Mouse (Mus musculus): Measurements from ENCODE around the gene Ipmk. TPM values are rescaled to one million over a fixed set of nuclear protein-coding genes. Genes with fewer than 3 reads are reported as not detected.

Ipmk gene
- total RNA-seq (2021): 10 to 100 TPM; 38.3 to 39.9 TPM

DNA sequence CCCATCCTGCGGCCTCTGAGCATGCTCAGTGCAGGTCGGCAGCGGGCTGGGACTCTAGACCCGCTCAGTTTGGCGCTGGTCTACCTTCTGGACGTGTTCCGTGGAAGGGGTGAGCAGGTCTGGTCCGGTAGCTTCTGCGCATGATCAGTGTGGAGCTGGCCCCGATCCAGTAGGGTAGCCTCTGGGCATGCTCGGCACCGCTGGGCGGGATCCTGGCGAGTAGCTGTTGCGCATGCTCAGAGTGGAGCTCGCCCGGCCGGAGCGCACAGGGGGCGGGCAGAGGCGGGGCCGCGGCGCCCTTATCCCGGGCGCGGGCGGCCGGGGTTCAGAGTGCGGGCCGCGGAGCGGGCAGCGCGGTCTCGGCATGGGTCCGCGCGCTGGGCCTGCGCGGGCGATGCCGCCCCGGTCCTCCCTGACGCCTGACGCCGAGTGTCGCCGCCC lies at the start of gene Ipmk:
Gene Ipmk (plus strand): TSS at position 255 of the 441 bp plus-strand sequence.
- peak; percentile 100 for DNase-seq (ENCODE audit: extremely low spot score in 1 of 2, low spot score in 1 of 2)

DNA sequence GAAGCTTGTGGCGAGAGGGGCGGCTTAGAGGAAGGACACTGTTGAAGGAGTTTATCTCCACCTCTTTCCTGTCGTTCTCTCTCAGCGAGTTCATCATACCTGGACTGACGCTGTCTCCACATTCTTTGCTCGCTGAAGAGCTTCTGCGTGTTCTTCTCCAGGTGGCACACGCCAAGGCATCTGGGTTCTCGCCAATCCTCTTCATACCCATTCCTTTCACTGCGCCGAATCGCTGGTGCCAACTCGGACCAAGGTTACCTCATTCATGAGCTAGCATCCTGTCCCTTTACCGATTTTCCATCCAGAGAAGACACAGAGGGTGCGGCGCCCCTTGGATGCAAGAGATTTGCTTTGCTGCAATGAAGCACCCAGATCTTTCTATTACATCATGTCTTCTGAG lies 47.4 kb upstream of the Ipmk start:
- DNase-seq (ENCODE audit: extremely low spot score in 1 of 2, low spot score in 1 of 2): no peak

DNA sequence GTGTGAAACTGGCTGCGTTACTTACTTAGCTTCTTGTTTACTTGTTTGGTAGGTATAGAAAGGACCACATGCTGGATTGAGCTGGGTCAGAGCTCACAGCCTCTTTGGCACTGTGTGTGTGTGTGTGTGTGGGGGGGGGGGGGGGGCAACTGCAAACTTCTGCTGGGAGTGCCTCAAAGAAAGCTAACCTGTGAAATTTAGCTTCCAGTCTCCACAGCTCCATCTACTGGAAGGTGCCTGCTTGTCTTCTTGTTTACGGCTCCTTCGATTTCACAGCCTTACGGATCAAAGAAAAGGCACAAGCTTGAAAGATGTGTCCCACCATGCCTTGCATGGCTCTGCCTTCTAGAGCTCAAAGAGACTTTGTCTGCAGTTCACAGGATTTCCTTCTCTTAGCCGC lies 45.1 kb upstream of the Ipmk start:
- no peak for DNase-seq (ENCODE audit: extremely low spot score in 1 of 2, low spot score in 1 of 2)

DNA sequence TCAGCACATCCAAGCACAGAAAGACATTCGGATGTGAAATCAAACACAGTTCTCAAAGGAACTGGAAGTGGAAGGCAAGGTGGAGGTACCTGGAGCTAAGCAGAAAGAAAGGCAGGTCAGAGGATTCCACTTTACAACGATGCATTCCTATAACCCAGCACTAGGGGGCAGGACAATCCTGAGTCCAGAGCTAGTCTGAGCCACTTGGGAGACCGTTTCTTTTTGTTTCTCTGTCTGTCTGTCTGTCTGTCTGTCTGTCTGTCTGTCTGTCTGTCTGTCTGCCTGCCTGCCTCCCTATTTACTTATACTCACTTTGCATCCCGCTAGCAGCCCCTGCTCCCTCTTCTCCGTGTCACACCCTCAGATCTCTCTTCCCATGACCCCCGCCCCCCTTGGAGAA lies 41.4 kb upstream of the Ipmk start:
- DNase-seq (ENCODE audit: extremely low spot score in 1 of 2, low spot score in 1 of 2): peak in 1 of 2 experiments; percentile 61

DNA sequence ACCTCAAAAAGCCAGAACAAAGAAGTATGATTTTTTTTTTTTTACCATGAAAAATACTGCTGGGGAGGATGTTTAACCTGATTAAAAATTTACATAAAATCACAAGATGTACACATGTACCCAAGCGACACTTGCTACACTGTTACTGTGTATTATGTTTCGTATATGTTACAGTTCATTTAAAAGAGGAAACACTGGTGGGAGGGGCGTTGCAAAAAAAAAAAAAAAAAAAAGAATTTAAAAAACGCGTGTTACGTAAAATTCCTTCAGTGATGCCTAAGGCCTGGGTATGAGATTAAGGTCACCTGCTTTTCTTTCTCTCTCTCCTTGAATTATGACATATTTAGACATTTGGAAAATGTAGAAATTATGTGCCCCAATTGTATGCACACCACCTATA lies 40.8 kb upstream of the Ipmk start:
- DNase-seq (ENCODE audit: extremely low spot score in 1 of 2, low spot score in 1 of 2): no peak

DNA sequence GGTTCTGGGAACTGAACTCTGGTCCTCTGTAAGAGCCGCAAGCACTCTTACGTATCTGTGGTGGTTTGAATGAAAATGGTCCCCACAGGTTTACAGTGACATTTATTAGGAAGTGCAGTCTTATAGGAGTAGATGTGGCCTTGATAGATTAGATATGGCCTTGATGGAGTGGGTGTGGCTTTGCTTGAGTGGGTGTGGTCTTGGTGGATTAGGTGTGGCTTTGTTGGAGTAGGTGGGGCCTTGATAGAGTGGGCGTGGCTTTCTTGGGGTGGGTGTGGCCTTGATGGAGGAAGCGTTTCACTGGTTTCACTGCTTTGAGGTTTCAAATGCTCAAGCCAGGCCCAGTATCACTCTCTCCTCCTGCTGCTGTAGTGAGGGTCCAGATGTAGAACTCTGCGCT lies 39.4 kb upstream of the Ipmk start:
- no peak for DNase-seq (ENCODE audit: extremely low spot score in 1 of 2, low spot score in 1 of 2)

DNA sequence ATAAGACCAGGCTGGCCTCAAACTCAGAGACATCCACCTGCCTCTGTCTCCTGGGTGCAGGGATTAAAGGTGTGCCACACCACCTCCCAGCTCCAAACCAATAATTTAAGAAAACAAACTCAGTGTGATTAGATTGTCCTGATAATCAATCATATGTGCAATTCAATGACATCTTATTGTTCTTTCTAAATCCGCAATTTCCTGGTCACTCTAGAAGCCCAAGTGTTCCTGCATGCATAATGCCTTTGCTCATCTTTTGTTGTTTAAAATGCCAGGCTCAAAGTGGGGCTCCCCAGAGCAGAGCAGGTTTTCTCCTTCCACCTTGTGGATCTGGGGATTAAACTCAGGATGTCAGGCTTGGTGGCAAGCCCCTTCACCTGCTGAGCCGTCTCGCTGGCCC lies 37.3 kb upstream of the Ipmk start:
- DNase-seq (ENCODE audit: extremely low spot score in 1 of 2, low spot score in 1 of 2): no peak

DNA sequence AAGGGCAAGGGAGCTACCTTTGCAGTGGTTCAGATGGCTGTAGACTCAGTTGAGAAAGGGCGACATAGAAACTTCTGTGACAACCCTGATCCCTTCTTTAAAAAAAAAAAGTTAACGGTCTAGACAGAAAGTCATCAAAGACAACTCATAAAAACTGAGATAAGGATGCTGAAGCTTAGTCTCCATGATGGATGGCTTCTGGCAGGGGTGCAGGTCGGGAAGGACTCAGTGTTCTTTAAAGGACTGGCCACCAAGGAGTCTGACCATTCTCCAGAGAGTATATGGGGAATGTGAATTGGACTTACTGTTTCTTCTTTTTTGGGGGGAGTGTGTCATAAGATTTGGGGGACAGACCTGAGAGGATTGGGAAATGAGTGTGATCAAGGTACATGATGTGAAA lies 33.0 kb upstream of the Ipmk start:
- no peak for DNase-seq (ENCODE audit: extremely low spot score in 1 of 2, low spot score in 1 of 2)

DNA sequence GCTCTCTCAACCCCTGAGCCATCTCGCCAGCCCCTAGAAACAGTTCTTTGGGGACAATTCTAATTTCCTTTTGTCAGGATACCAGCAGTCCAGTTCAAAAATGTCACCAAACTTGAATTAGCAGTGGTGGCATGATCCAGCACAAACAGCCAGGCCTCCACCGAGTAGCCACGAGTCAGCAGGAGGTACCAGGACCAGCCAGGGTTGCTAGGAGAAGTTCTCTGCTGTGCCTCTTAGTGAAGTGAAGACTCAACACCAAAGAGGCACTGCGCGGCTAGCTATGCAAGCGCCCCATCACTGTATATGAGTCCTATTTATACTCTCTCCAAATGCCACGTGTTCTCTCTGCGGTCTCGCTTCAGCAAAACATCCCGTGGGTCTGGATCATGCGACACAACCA lies 31.5 kb upstream of the Ipmk start:
- DNase-seq (ENCODE audit: extremely low spot score in 1 of 2, low spot score in 1 of 2): no peak

DNA sequence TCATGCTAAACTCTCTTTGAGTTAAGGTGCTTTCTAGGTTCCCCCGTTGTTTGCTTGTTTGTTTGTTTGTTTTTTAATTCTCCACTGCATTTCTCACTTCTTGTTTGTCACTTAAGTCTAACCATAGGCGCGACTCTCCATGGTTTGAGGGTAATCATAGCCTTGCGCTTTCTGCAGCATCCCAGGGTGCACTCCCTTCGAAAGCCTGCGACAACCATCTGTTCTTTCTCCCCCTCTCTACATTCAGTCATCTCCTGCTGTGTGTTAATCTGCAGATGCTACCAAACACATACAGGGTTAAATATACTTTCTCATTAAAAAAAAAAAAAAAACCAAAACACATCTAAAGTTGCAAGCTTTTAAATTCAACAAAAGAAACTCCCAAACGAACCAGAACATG lies 31.1 kb upstream of the Ipmk start:
- DNase-seq (ENCODE audit: extremely low spot score in 1 of 2, low spot score in 1 of 2): no peak

DNA sequence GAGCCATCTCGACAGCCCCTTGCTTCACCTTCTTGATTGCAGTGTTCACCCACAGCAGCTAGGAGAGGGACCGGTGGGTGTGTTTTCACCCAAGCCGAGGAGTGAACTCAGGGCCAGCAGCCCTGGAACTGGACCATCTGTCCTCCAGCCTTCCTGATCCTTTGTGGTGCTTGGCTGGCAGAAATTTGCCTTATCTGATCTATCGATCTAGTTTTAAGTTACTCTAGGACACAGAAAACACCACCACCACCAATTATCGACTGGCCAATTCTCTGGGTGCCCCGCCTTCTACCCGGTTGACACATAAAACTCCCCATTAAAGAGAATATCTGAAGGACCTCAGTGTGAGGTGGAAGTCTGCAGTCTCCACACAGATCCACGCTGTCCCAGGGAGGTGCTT lies 23.9 kb upstream of the Ipmk start:
- DNase-seq (ENCODE audit: extremely low spot score in 1 of 2, low spot score in 1 of 2): no peak

DNA sequence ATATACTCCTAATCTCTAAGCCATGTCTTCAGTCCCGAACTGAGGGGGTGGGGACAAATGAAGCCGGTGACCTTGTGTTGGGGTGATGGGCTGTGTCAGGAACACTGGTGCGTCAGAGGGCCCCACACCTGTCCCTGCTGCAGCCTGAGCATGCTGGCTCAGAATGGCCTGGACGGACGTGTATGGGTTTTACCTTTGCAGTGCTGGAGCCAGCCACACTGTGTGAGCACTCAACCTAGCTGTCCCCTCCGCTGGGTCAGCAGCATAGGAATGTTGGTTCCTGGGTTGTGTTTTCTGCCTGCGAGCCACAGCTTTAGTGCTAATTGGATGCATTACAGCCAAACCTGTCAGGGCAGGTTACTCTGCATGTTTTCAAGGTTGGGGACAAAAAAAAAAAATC lies 21.4 kb upstream of the Ipmk start:
- no peak for DNase-seq (ENCODE audit: extremely low spot score in 1 of 2, low spot score in 1 of 2)

DNA sequence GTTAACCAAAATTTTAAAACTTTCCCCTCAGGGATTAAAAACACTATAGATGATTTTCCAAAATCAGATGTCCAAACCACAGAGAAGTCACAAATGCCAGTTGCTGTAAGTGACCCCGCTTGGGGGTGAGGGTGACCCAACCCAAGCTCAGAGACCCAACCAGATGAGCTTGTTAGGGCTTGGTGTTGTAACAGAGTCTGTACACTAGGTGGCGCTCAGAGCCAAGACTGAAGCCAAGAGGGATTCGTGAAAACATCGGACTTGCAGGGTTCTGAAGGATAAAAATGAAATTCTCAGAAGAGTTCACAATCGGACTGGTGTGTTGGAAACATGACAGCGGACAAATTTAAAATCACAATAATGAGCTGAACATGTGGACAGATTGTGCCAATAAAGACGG lies 20.8 kb upstream of the Ipmk start:
- DNase-seq (ENCODE audit: extremely low spot score in 1 of 2, low spot score in 1 of 2): peak; percentile 52 to 76

DNA sequence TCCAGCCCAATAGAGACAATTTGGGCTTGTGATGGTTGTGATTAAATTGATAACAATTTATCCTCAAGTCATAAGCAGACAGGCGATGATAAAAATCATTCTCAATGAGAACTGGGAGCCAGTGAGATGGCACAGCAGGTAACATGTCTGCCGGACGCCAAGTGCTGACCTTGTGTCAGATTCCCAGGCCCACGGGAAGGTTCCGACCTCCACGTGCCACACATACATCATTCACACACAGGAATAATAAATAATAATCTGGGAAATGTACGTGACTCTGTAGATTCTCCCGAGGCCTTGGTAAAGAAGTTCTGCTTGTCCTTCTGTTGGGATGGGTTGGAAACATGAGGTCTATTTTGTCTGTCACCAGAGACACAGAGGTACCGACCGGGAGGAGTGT lies 20.2 kb upstream of the Ipmk start:
- no peak for DNase-seq (ENCODE audit: extremely low spot score in 1 of 2, low spot score in 1 of 2)

DNA sequence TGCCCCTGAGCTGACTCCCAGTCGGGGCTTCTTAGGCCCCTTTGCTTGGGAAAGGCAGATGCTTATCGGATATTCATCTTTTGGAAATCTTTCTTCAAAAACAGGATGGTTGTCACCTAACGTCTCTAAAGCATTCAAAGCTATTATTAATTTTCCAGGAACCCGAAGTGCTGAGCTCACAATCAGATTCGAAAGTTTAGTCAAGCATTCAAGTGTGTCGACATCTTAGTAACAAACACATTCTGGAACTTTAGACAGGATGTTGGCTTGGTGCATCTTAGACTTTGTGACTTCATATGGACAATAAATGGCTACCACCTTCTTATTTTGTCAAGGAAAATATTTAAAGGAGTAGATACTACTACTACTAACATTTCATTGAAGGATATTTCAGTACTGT lies 19.2 kb upstream of the Ipmk start:
- DNase-seq (ENCODE audit: extremely low spot score in 1 of 2, low spot score in 1 of 2): no peak

DNA sequence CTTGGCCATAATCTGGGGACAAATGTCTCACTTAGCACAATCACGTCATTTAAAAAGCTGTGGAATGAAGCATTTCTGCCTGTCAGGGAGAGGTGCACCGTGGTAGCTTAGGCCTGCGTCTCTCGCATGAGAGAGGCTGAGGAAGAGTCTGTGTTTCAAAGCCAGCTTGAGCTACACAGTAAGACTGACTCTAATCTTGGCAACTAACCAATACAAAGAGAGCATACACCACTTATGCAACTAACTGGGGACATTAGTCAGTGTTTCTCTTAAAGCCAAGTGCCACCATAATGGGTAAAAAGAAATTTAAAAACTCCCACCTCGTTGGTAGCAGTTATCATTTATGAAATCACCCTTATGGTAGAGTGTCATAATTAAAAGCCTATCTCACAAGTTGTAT lies 18.7 kb upstream of the Ipmk start:
- no peak for DNase-seq (ENCODE audit: extremely low spot score in 1 of 2, low spot score in 1 of 2)

DNA sequence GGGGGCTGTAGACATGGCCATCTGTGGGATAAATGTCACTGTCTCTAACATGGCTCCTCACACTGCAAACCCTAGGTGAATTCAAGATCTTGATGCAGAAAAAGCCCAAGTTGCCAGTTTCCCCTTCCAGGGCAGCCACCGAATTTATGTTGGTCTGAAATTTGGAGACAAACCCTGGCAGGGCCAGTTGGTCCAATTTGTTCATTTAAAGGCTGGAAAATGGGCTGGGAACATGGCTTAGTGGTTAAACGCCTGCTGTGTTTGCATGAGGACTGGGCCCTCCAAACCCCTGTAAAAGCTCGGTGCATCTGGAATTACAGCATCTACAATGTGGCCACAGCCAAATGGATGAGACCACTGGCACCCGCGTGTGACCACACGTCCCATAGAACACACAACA lies 18.3 kb upstream of the Ipmk start:
- no peak for DNase-seq (ENCODE audit: extremely low spot score in 1 of 2, low spot score in 1 of 2)

DNA sequence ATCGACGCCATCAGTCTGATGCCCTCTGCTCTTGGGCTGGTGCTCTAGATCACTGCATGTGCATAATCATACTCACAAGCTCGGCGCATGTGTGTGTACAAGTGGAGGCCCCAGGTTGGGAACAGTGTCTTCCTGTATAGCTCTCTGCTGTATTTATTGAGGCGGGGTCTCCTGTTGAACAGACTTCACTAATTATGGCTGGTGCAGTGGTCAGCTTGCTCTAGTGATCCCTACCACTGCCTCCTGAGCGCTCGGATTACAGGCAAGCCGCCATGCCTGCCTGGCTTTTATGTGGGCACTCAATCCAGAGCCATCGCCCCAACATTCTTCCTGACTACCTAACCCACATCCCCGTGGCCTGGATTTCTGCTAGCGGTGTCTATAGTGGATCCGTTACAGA lies 17.5 kb upstream of the Ipmk start:
- no peak for DNase-seq (ENCODE audit: extremely low spot score in 1 of 2, low spot score in 1 of 2)

DNA sequence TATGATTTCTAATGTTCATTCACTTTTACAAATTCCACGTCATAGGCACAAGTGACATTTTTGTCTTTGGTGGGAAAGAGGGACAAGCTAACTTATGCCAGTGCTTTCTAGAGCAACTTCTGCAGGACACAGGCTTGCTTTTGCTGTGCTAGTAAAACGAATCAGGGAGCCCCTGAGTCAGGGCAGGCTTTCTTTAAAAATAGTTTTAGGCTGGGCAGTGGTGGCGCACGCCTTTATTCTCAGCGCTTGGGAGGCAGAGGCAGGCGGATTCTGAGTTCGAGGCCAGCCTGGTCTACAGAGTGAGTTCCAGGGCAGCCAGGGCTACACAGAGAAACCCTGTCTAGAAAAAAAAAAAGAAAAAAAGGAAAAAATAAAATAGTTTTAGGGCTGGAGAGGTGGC lies 15.7 kb upstream of the Ipmk start:
- DNase-seq (ENCODE audit: extremely low spot score in 1 of 2, low spot score in 1 of 2): no peak

DNA sequence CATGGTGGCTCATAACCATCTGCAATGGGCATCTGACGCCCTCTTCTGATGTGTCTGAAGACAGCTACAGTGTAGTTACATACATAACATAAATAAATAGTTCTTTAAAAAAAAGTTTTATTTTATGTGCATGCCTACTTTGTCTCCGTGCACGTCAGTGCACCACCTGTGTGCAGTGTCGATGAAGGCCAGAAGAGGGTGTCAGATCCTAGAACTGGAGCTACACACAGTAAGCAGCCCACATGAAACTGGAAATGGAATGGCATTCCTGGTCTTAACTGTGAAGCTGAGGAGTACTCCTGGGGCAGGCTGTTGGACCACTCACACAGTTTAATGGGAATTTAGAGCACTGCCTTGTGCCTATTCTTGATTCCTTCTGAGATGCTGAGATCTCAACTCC lies 15.2 kb upstream of the Ipmk start:
- no peak for DNase-seq (ENCODE audit: extremely low spot score in 1 of 2, low spot score in 1 of 2)

DNA sequence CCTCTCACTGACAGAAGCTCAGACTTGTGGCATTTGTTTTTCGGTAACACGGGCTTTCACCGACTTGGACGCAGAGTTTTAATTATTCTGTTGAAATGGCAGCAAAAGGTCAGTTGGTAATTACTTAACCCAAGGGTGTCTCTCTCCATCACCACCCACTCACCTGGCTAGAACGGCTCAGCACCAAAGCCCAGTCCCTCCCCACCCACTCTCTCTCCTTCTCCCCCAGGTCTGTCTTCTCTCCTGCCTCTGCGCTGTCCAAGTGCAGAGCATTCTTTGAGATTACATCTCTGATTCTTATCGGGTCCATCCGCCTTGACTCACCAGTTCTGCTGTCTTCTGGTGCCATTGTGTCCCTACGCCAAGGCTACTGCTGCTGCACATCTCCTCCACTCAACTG lies 14.7 kb upstream of the Ipmk start:
- DNase-seq (ENCODE audit: extremely low spot score in 1 of 2, low spot score in 1 of 2): no peak

DNA sequence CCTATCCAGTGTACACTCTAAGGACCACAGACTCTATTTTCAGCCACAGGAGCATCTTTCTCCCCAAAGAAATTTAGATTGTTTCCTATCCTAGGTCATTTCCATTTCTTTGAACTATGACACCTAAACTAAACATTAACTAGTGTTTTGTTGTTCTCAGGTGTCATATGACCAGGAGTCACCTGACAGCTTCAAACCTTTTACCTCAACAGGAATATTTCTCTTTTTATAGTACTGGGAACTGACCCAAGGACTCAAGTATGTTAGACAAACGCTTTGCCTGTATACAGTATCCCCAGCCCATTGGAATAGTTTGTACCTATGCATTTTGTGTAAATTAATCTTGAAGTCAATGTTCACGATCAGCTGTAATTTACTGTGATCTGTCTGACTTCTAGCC lies 9.8 kb upstream of the Ipmk start:
- no peak for DNase-seq (ENCODE audit: extremely low spot score in 1 of 2, low spot score in 1 of 2)

DNA sequence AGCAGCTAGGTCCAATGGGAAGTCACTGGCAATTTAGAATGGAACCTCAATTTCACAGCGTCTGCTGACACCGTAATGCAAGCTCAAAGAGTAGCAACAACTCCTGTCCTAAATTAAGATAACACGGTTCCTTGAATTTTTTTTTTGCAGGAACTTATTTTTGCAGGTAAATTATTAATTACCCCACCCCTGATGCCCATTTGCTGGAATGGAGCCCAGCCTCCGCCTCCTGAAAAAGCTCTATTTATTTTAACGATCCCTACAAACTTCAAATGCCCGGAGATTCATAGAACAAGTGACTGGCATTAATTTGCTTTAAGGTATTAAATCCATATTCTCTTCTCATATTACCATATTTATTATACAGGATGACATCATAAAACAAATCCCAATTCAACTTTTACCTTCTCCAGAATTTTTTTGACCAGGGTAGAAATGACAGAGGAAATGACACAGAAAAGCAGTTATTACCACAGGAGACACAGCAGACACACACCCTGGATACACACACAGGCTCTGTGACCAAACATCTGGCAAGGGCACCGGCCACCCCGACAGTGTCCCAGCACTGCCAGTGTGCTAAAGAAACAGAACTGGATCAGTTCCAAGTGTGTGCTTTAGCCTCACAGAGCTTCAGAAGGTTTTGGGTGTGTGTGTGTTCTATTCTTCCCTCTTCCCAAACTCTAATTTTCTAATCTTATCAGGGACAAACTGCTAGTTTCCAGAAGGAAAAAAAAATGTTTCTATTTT lies 9.2 kb upstream of the Ipmk start:
- DNase-seq (ENCODE audit: extremely low spot score in 1 of 2, low spot score in 1 of 2): no peak

Measured in layer of hippocampus, postnatal 25 days (tissue).